Mouse (Mus musculus) embryonic facial prominence, embryonic 10.5 days (tissue): ENCODE measurements around the gene Actl6a. TPM values are rescaled to one million over a fixed set of nuclear protein-coding genes. Genes with fewer than 3 reads are reported as not detected.
"Not testable (repeated sequence)": the region's sequence is repeated elsewhere in the genome, so short reads cannot be mapped to it uniquely, and the experiment has no call there.

ENCODE experiments used
- DNase-seq: peaks from one replicate; pipeline ENCODE4 v3.0.0-alpha.2; 2017; ENCODE audit warnings: low spot score
- H3K27ac ChIP-seq: fragments of 300-500 bp; sonication (generic); replicated peaks from 2 replicates; pipeline ENCODE4 v1.5.1; 2016; ENCODE audit warnings: mild to moderate bottlenecking
- H3K27me3 ChIP-seq: fragments of 300-500 bp; sonication (generic); replicated peaks from 2 replicates; pipeline ENCODE4 v1.6.1; 2016; ENCODE audit warnings: low read depth, mild to moderate bottlenecking; ENCODE audit not compliant: poor library complexity, severe bottlenecking
- H3K36me3 ChIP-seq: fragments of 300-500 bp; sonication (generic); replicated peaks from 2 replicates; pipeline ENCODE4 v1.6.1; 2016; ENCODE audit warnings: mild to moderate bottlenecking, moderate library complexity
- H3K4me1 ChIP-seq: fragments of 300-500 bp; sonication (generic); 2 replicates; pipeline ENCODE4 v1.6.1; 2016
- H3K4me3 ChIP-seq: fragments of 300-500 bp; sonication (generic); 2 replicates; pipeline ENCODE4 v1.5.1; 2016; ENCODE audit warnings: mild to moderate bottlenecking, moderate library complexity
- H3K9me3 ChIP-seq: fragments of 300-500 bp; sonication (generic); 2 replicates; pipeline ENCODE4 v1.6.1; 2016; ENCODE audit warnings: mild to moderate bottlenecking
- WGBS: fragments of 180-500 bp; shearing (Covaris S2); methylation state at CpG from one replicate; pipeline ENCODE4 v1.1.7; 2016; 5-methylcytosine and 5-hydroxymethylcytosine counted together
- polyA plus RNA-seq: library from polyadenylated mRNA; unstranded; fragments of >200 nt; fragmentation: Nextera tagmentation; extraction: Ambion mirVana; gene quantifications from 2 replicates; pipeline ENCODE4 v1.2.1, GENCODE M21; 2016

The Actl6a gene
- polyA plus RNA-seq, 1 experiment from 2014 or later = 274 TPM

- H3K27ac ChIP-seq = peak within 1 kb of the TSS; percentile 90
- DNase-seq = peak; percentile 97
- peak within 1 kb of the TSS; percentile 95 for H3K4me3 ChIP-seq
- under 1% methylated on average over 62 of the region's 62 CpGs for WGBS
- peaks cover 20% of the 10 kb centered on the region for H3K4me1 ChIP-seq
- no peaks in the 10 kb centered on the region for H3K27me3 ChIP-seq
- peaks cover 48% of the 10 kb centered on the region for H3K36me3 ChIP-seq
- H3K9me3 ChIP-seq = no peaks in the 10 kb centered on the region
Measured at GRCm38 (mm10) chr3:32736244-32737171, 30.4 kb downstream of the Actl6a start, which contains the start of gene Ndufb5. Ndufb5 (plus strand) TSS chr3:32736990.

DNA sequence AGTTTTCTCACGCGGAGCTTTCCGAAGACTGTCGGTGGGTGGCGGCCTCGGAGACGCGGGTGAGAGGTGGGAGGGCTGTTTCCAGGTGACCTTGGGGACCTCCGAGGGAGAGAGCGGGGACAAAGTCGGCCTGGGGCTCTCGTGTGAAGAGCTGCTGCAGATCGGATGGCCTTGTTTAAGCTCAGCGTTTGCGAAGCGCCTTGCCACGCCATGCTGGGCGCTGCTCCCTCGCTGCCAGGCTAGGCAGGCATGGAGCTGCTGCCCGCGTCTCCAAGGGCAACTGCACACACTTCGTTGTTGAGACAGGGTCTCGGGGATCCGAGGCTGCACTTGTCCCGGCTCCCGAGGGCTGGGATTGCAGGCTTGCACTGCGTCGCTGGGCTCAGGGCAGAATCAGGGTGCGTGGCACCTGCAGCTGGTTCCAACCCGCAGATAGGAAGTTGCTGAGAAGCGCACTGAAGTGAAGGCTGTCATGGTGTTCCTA, 31.1 kb downstream of the Actl6a start, which contains the start of gene Mrpl47:
Mrpl47 (minus strand) TSS at position 434 of the 484 bp plus-strand sequence.
- Histone ChIP-seq H3K27ac (peak within 1 kb of the TSS; percentile 90), H3K4me3 (peak within 1 kb of the TSS; percentile 95), H3K9me3 (no peaks in the 10 kb centered on the region), H3K27me3 (no peaks in the 10 kb centered on the region), H3K4me1 (peaks cover 20% of the 10 kb centered on the region), H3K36me3 (peaks cover 48% of the 10 kb centered on the region)
- WGBS = under 1% methylated on average over 31 of the region's 31 CpGs
- no peak for DNase-seq

DNA sequence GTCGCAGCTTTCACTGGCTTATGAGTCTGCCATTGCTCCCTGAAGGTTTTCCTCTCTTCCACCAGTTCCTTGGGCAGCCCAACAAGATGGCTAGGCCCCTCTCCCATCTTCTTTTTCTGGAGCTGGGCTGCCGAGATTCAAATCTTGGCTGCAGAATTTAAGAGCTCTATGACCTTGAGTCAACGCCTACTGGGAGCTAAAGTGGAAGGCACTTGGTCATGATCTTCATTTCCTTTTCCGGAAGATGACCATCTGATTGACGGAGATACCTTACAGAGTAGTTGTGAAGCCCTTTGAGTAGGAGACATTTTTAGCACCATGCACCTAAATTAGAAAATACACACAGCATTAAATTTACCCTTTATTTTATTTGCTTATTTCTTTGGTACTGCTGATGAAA, 32.5 kb downstream of the Actl6a start:
- Histone ChIP-seq H3K27ac (no peak overlapping the region), H3K36me3 (peaks cover 49% of the 10 kb centered on the region), H3K9me3 (no peaks in the 10 kb centered on the region), H3K4me1 (peaks cover 20% of the 10 kb centered on the region), H3K4me3 (peak overlapping the region; percentile 95; the same call in 1 of the 2 replicates), H3K27me3 (no peaks in the 10 kb centered on the region)
- 92% methylated on average over 5 of the region's 5 CpGs for WGBS
- DNase-seq = no peak

DNA sequence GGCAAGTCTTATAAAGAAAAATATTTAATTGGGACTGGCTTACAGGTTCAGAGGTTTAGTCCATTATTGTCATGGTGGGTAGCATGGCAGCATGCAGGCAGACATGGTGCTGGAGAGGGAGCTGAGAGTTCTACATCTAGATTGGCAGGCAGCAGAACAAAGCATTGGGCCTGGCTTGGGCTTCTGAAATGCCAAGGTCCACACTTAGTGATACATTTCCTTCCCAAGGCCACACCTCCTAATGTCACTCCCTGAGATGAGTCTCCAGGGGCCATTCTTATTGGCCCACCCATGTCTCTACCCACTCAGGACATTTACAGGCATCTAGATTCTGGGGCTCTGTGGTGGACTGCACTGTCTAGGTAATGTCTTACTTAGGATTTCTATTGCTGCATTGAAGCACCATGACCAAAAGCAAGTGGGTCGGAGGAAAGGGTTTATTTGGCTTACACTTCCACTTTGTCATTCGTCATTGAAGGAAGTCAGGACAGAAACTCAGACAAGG, 36.2 kb downstream of the Actl6a start:
- no peak for DNase-seq
- 81% methylated on average over 2 of the region's 2 CpGs for WGBS
- Histone ChIP-seq H3K36me3 (peaks cover 81% of the 10 kb centered on the region), H3K27ac (no peak overlapping the region), H3K4me1 (peaks cover 11% of the 10 kb centered on the region), H3K27me3 (no peaks in the 10 kb centered on the region), H3K9me3 (0 out of 2 replicates have a peak, but pooled peaks cover 3% of the 10 kb centered on the region), H3K4me3 (no peak overlapping the region)

DNA sequence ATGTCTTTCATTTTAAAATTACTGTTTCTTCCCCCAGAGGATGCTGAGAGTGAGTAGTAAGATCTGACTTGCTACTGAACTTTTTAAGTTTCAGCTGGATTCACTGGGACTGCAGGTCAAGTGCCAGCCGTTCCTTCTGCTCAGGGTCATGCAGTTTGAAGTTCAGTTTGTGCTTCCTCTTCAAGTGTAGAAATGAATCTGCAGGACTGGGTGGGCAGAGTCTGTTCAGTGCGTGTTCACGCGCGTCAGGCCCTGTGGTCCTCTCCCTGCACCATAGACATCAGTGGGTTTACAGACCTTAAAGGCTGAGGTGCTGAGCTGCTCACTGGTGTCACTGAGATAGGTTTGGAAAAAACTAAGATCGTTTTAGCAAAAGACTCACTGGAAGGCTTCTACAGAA, 38.9 kb downstream of the Actl6a start:
- Histone ChIP-seq H3K27ac (no peak overlapping the region), H3K4me1 (no peaks in the 10 kb centered on the region), H3K9me3 (0 out of 2 replicates have a peak, but pooled peaks cover 3% of the 10 kb centered on the region), H3K27me3 (no peaks in the 10 kb centered on the region), H3K4me3 (no peak overlapping the region), H3K36me3 (peaks cover 93% of the 10 kb centered on the region)
- DNase-seq = no peak
- 93% methylated on average over 6 of the region's 6 CpGs for WGBS

GRCm38 (mm10) chr3:32745426-32745825, 39.3 kb downstream of the Actl6a start:
- not testable (repeated sequence) for DNase-seq, H3K27ac ChIP-seq, H3K9me3 ChIP-seq, H3K4me1 ChIP-seq, H3K27me3 ChIP-seq, H3K4me3 ChIP-seq
- peaks cover 97% of the 10 kb centered on the region for H3K36me3 ChIP-seq

GRCm38 (mm10) chr3:32748384-32748783, 42.3 kb downstream of the Actl6a start:
- Histone ChIP-seq H3K4me3 (no peak overlapping the region), H3K9me3 (0 out of 2 replicates have a peak, but pooled peaks cover 3% of the 10 kb centered on the region), H3K4me1 (no peaks in the 10 kb centered on the region), H3K27ac (no peak overlapping the region), H3K36me3 (peaks cover 99% of the 10 kb centered on the region), H3K27me3 (no peaks in the 10 kb centered on the region)
- DNase-seq = no peak
- 95% methylated on average over 9 of the region's 9 CpGs for WGBS

DNA sequence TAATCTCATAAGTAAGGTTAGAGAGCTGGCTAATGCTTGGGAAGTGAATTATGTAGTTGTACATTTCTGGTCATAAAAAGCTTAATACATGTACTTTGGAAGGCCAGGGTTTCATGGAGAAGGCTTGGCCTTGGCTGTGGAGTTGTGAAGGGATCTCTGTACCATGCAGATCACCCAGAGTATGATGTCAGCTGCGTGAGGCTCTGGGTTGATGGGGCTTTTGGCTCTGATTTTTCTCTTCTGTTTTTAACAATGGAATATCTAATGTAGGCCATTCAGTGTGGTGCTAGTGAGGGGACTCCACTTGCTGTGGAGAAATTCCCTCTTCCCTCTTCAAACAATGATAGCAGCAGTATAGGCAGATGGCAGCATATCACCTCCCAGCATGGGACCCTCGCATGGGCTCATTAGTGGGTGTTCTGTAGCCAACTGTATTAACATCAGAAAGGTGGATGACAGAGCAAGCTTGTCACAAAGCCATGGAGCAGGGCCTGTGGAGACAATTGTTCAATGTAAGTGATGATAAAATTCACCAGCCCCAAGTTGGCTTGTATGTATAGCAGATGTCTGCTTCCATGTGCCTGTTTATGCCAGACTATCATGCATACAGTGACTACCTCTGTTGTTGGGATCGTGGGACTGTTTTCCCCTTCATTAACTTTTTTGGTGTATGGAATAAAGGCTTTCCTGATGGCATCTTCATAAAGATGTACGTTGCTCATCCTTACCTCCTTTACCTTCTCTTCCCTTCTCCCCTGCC, 43.9 kb downstream of the Actl6a start:
- Histone ChIP-seq H3K27ac (no peak overlapping the region), H3K9me3 (0 out of 2 replicates have a peak, but pooled peaks cover 3% of the 10 kb centered on the region), H3K27me3 (no peaks in the 10 kb centered on the region), H3K4me1 (no peaks in the 10 kb centered on the region), H3K4me3 (no peak overlapping the region), H3K36me3 (peaks cover 97% of the 10 kb centered on the region)
- WGBS = 89% methylated on average over 4 of the region's 4 CpGs
- no peak for DNase-seq

GRCm38 (mm10) chr3:32754384-32754915, 48.4 kb downstream of the Actl6a start:
- Histone ChIP-seq H3K27ac (no peak overlapping the region), H3K27me3 (no peaks in the 10 kb centered on the region), H3K36me3 (peaks cover 62% of the 10 kb centered on the region), H3K4me1 (no peaks in the 10 kb centered on the region), H3K9me3 (no peaks in the 10 kb centered on the region), H3K4me3 (no peak overlapping the region)
- DNase-seq = no peak
- 94% methylated on average over 3 of the region's 3 CpGs for WGBS

- Histone ChIP-seq H3K27me3 (no peaks in the 10 kb centered on the region), H3K36me3 (peaks cover 15% of the 10 kb centered on the region), H3K9me3 (no peaks in the 10 kb centered on the region), H3K4me3 (no peak overlapping the region), H3K27ac (no peak overlapping the region), H3K4me1 (no peaks in the 10 kb centered on the region)
- no peak for DNase-seq
- WGBS = 63% methylated on average over 5 of the region's 5 CpGs
Measured at GRCm38 (mm10) chr3:32759212-32759611, 53.1 kb downstream of the Actl6a start.

DNA sequence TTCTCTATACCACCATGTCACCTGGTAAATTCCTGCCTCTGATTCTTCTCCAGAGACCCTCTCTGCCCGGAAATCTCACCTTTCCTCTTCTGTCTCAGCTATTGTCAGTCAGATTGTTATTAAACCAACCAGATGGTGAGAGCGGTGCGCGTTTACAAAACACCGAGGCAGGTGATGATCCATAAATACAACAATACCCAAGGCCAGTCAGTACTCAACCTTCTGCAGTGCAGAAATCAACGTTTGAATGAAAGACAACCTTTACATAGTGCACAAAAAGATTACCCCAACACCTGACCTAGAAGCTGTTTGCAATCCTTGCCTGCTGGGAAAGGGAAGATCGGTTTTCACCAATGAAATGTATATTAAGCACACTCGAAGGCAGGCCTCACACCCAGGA, 56.9 kb downstream of the Actl6a start:
- Histone ChIP-seq H3K9me3 (no peaks in the 10 kb centered on the region), H3K36me3 (0 out of 2 replicates have a peak, but pooled peaks cover under 1% of the 10 kb centered on the region), H3K27me3 (no peaks in the 10 kb centered on the region), H3K4me1 (no peaks in the 10 kb centered on the region), H3K27ac (no peak overlapping the region), H3K4me3 (no peak overlapping the region)
- no peak for DNase-seq
- WGBS = 59% methylated on average over 8 of the region's 8 CpGs

GRCm38 (mm10) chr3:32763902-32764301, 57.8 kb downstream of the Actl6a start:
- Histone ChIP-seq H3K36me3 (no peaks in the 10 kb centered on the region), H3K4me1 (no peaks in the 10 kb centered on the region), H3K4me3 (no peak overlapping the region), H3K27ac (no peak overlapping the region), H3K27me3 (no peaks in the 10 kb centered on the region), H3K9me3 (no peaks in the 10 kb centered on the region)
- no peak for DNase-seq
- WGBS = 54% methylated on average over 7 of the region's 7 CpGs
